ENCODE assay signal across 16 mouse cellular contexts in the genomic region with DNA sequence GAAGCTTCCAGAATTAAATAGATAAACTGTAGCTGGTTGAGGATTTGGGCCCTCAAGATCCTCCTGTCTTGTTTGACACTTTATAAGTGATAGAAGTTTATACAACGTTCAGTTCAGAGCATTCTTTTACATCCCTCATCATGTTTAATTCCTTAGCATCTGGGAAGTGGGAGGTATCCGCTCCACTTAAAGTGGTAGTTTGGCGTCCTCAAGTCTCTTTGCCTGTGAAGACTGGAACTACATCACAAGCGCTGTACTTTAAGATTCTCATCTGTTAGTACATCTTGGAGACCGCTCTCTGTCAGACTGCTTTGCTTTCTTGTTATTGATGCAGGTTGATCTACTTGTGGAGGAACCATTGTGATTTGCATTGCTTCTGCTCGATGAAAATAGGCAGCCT.
"Had no signal": no experiment of that assay in that cellular context is flagged by ENCODE, and none has a peak within 500 bp of the region (broad histone marks: within the 10 kb centered on the region; RNA-seq: fewer than 3 reads in every experiment).

No protein-coding gene starts in this region.

- ATAC-seq: liver, postnatal 0 days; lung, postnatal 0 days; midbrain, embryonic 13.5 days; midbrain, embryonic 15.5 days; midbrain, embryonic 16.5 days had no signal

- DNase-seq: left cerebral cortex, postnatal 4 days; liver; liver, embryonic 13.5 days; liver, postnatal 0 days; lung, adult 18-20 months; lung, adult 2 months; lung, embryonic 14.5 days; lung, postnatal 10 days; lung, postnatal 14 days; lung, postnatal 36 days; lung, postnatal 4 days; midbrain, embryonic 14.5 days had no signal
